Mouse (Mus musculus): ENCODE measurements around the gene AI593442. TPM values are rescaled to one million over a fixed set of nuclear protein-coding genes. Genes with fewer than 3 reads are reported as not detected.

Gene AI593442
- polyA plus RNA-seq, 1 experiment = 0.26 TPM

DNA sequence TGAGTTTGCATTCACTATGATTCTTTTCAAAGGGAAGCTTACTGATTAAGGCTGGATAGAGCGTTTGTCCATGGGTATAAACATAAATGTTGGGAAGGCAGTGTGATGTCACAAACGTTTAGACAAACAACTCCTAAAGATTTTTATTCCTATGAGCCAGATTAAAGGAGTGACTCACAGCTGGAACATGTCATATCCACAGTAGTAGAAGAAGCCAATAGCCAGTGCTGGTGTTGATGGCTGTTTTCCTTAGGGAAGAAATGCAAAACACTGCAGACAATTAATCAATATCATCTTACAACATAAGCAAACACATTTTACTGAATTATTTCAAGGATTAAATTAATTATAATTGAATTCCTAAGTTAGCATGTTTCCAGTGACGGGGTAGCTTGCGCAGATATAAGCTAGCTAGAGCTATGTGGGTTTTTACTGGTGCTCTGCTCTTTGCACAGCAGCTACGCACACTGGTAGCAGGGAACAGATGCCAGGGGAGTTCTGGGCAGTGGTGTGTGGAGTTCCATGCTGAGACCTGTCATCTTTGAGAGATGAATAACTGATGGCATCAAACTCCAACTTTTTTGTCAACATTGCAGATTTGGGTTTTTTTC lies 29.1 kb downstream of the AI593442 start:
- Histone ChIP-seq H3K4me3 (ENCODE audit: insufficient read depth, low read length) (no peak overlapping the region), H3K27ac (ENCODE audit: insufficient read depth, low read length) (no peak overlapping the region; the same call in 1 of the 2 replicates), H3K4me1 (ENCODE audit: control insufficient read depth, insufficient read depth, low read length) (no peaks in the 10 kb centered on the region; the same call in 1 of the 2 replicates)
- TF ChIP-seq CTCF (IDR thresholded peaks at IDR 0.05; ENCODE audit: borderline replicate concordance, insufficient read depth, low read length) (no peak), POLR2A (IDR thresholded peaks at IDR 0.05; ENCODE audit: low read depth, low read length) (no peak)

DNA sequence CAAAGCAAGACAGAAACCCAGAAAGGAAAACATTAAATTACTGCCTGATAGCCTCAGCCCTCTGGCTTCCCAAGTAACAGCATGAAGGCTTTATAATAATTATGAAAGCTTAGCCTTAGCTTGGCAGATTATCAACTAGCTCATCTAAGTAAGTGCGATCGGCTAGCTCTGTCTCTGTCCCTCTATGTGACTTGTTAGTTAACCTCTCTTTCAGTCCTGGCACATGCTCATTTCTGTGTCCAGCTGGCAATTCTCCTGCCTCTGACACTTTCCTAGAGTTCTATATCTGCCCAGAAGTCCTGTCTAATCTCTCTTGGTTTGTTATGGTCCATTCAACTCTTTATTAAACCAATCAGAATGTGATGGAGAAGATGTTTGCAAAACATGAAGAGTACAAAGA lies 34.3 kb downstream of the AI593442 start:
- no peak overlapping the region for H3K27ac ChIP-seq (ENCODE audit: insufficient read depth, low read length)
- TF ChIP-seq CTCF (IDR thresholded peaks at IDR 0.05; ENCODE audit: borderline replicate concordance, insufficient read depth, low read length) (no peak), POLR2A (IDR thresholded peaks at IDR 0.05; ENCODE audit: low read depth, low read length) (no peak)

DNA sequence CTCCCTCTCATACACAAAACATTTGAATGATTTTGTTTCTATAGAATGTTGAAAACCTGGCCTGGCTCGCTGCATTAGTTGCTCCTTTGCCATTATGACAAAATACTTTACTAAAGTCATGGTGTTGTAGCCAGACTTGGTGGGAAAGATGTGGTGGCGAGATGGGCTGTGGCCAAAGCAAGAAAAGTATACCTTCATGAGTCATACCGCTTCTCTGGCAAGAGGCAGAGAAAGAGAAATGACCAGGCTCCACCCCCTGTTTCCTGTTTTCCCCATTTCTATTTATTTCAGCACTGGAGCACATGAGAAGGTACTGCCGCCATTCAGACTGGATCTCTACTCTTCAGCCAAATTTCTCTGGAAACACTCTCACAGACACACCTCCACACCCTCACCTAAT lies 35.0 kb downstream of the AI593442 start:
- Histone ChIP-seq H3K27ac (ENCODE audit: insufficient read depth, low read length) (no peak overlapping the region), H3K4me3 (ENCODE audit: insufficient read depth, low read length) (no peak overlapping the region), H3K4me1 (ENCODE audit: control insufficient read depth, insufficient read depth, low read length) (no peaks in the 10 kb centered on the region)
- TF ChIP-seq POLR2A (IDR thresholded peaks at IDR 0.05; ENCODE audit: low read depth, low read length) (no peak), CTCF (IDR thresholded peaks at IDR 0.05; ENCODE audit: borderline replicate concordance, insufficient read depth, low read length) (no peak)

More for the DNA sequence above, 34.3 kb downstream of the AI593442 start:
- no peaks in the 10 kb centered on the region; the same call in 1 of the 2 replicates for H3K4me1 ChIP-seq (ENCODE audit: control insufficient read depth, insufficient read depth, low read length)
- H3K4me3 ChIP-seq (ENCODE audit: insufficient read depth, low read length) = no peak overlapping the region

DNA sequence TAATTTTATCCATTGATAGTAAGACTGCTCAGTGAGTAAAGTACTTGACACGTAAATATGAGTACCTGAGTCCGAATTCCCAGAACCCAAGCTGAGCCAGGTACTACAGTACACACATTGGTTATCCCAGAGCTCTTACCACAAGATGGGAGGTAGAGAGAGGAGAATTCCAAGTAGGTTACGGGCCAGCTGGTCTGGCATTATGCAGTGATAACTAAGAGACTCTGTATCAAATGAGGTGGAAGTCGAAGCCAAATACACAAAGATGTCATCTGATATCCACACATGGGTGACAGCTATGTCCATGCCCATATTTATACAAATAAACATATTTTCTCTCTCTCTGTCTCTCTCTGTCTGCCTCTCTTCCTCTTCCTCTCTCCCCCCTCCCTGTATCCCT lies 35.4 kb downstream of the AI593442 start:
- Histone ChIP-seq H3K4me3 (ENCODE audit: insufficient read depth, low read length) (no peak overlapping the region), H3K4me1 (ENCODE audit: control insufficient read depth, insufficient read depth, low read length) (no peaks in the 10 kb centered on the region), H3K27ac (ENCODE audit: insufficient read depth, low read length) (no peak overlapping the region)
- TF ChIP-seq CTCF (IDR thresholded peaks at IDR 0.05; ENCODE audit: borderline replicate concordance, insufficient read depth, low read length) = no peak
- TF ChIP-seq POLR2A (IDR thresholded peaks at IDR 0.05; ENCODE audit: low read depth, low read length) = no peak

DNA sequence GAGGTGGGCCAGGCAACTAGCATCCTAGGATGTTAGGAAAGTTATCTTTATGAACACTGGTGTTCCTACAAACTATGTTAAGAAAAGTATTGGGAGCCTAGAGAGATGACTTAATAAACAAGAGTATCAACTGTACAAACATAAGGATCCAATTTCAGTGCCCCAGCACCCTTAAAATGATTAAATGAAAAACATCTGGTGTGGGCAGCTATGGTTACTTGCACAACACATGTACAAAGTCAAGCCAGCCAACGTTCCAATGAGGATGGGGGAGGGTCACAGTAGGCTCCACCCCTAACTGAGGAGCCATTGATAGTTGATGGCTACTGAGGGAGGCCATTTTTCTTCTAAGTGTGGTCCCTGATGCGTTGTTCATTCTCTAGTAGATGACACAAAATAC lies 43.6 kb downstream of the AI593442 start:
- Histone ChIP-seq H3K4me1 (ENCODE audit: control insufficient read depth, insufficient read depth, low read length) (no peaks in the 10 kb centered on the region), H3K27ac (ENCODE audit: insufficient read depth, low read length) (no peak overlapping the region), H3K4me3 (ENCODE audit: insufficient read depth, low read length) (no peak overlapping the region)
- TF ChIP-seq CTCF (IDR thresholded peaks at IDR 0.05; ENCODE audit: borderline replicate concordance, insufficient read depth, low read length) (no peak), POLR2A (IDR thresholded peaks at IDR 0.05; ENCODE audit: low read depth, low read length) (no peak)

DNA sequence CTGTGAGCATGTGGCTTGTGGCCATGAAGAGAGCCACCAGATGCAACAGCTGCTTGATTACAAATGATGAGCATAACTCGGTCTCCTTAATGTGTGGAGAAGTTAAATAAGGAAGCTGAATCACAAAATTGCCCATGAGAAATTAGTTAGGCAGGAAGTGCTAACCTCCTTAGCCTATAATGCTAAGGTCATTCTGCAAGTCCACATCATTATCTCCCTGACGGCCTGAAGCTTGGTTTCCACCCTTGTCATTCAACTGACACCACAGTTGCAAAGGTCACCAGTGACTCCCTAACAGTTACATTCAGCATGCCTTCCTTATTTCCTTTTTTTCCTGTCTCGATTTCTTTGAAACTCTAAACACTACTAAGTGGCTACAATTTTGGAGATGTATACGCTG lies 55.7 kb downstream of the AI593442 start:
- Histone ChIP-seq H3K4me1 (ENCODE audit: control insufficient read depth, insufficient read depth, low read length) (no peaks in the 10 kb centered on the region), H3K4me3 (ENCODE audit: insufficient read depth, low read length) (no peak overlapping the region), H3K27ac (ENCODE audit: insufficient read depth, low read length) (no peak overlapping the region)
- TF ChIP-seq CTCF (IDR thresholded peaks at IDR 0.05; ENCODE audit: borderline replicate concordance, insufficient read depth, low read length) (no peak), POLR2A (IDR thresholded peaks at IDR 0.05; ENCODE audit: low read depth, low read length) (no peak)
